Mouse (Mus musculus) adrenal gland, adult 2 months (tissue): ENCODE measurements around the gene Ppm1e. TPM values are rescaled to one million over a fixed set of nuclear protein-coding genes. Genes with fewer than 3 reads are reported as not detected.
A peak's percentile ranks its signal among the peaks of the same experiment; 100 is the strongest.
"Not testable (repeated sequence)": the region's sequence is repeated elsewhere in the genome, so short reads cannot be mapped to it uniquely, and the experiment has no call there.

ENCODE experiments used
- DNase-seq: peaks from one replicate; pipeline ENCODE4 v3.0.0; 2021
- polyA plus RNA-seq: library from polyadenylated mRNA; depleted of rRNA; stranded (reverse); fragments of >200 nt; gene quantifications from 2 replicates; pipeline ENCODE4 v1.2.3, GENCODE M21; 2012
- total RNA-seq, 2 experiments: library from RNA; stranded (reverse); gene quantifications; 2 replicates each; pipeline ENCODE4 v1.2.3; 2021

The Ppm1e gene
- total and polyA plus RNA-seq, 3 experiments: 5.9 to 28.1 (median 21.6) TPM

GRCm38 (mm10) chr11:87309329-87310074 is 49.3 kb downstream of the Ppm1e start:
- peak; percentile 57 for DNase-seq

- no peak for DNase-seq
Measured at GRCm38 (mm10) chr11:87299066-87299465, 59.8 kb downstream of the Ppm1e start.

- no peak for DNase-seq
Measured at GRCm38 (mm10) chr11:87296467-87296866, 62.4 kb downstream of the Ppm1e start.

- no peak for DNase-seq
Measured at GRCm38 (mm10) chr11:87295636-87296035, 63.2 kb downstream of the Ppm1e start.

GRCm38 (mm10) chr11:87289313-87289712 is 69.5 kb downstream of the Ppm1e start:
- DNase-seq: no peak

- no peak for DNase-seq
Measured at GRCm38 (mm10) chr11:87286194-87286593, 72.6 kb downstream of the Ppm1e start.

GRCm38 (mm10) chr11:87281907-87282475 is 76.8 kb downstream of the Ppm1e start:
- DNase-seq: peak; percentile 43

- peak; percentile 40 for DNase-seq
Measured at GRCm38 (mm10) chr11:87279461-87279860, 79.4 kb downstream of the Ppm1e start.

GRCm38 (mm10) chr11:87278807-87279206 is 80.0 kb downstream of the Ppm1e start:
- DNase-seq: no peak

GRCm38 (mm10) chr11:87276240-87276985 is 82.4 kb downstream of the Ppm1e start:
- no peak for DNase-seq

GRCm38 (mm10) chr11:87275420-87276048 is 83.3 kb downstream of the Ppm1e start:
- no peak for DNase-seq

GRCm38 (mm10) chr11:87272725-87273124 is 86.1 kb downstream of the Ppm1e start:
- no peak for DNase-seq

- no peak for DNase-seq
Measured at GRCm38 (mm10) chr11:87271479-87271878, 87.3 kb downstream of the Ppm1e start.

- no peak for DNase-seq
Measured at GRCm38 (mm10) chr11:87270958-87271357, 87.9 kb downstream of the Ppm1e start.

- DNase-seq: no peak
Measured at GRCm38 (mm10) chr11:87270446-87270845, 88.4 kb downstream of the Ppm1e start.

GRCm38 (mm10) chr11:87268803-87269202 is 90.0 kb downstream of the Ppm1e start:
- DNase-seq: no peak

- DNase-seq: no peak
Measured at GRCm38 (mm10) chr11:87266246-87266645, 92.6 kb downstream of the Ppm1e start.

GRCm38 (mm10) chr11:87263946-87264345 is 94.9 kb downstream of the Ppm1e start:
- DNase-seq: no peak

- not testable (repeated sequence) for DNase-seq
Measured at GRCm38 (mm10) chr11:87261705-87262104, 97.1 kb downstream of the Ppm1e start.

GRCm38 (mm10) chr11:87259792-87260191 is 99.0 kb downstream of the Ppm1e start:
- DNase-seq: no peak

GRCm38 (mm10) chr11:87257282-87257681 is 101.5 kb downstream of the Ppm1e start:
- no peak for DNase-seq

- DNase-seq: no peak
Measured at GRCm38 (mm10) chr11:87254149-87254548, 104.7 kb downstream of the Ppm1e start.

GRCm38 (mm10) chr11:87253294-87253693 is 105.5 kb downstream of the Ppm1e start:
- DNase-seq: no peak
